Comparison of ENCODE assay signal across 13 mouse cellular contexts in genomic region chr8:122702301-122702941, GRCm38 (mm10). TPM values are rescaled to one million over a fixed set of nuclear protein-coding genes. Genes with fewer than 3 reads are reported as not detected.
DNase-seq lines count a peak whose midpoint lies in the region; ATAC-seq and TF ChIP-seq lines count a peak whose summit lies in the region.
"Had no signal": no experiment of that assay in that cellular context is flagged by ENCODE, and none has a peak within 500 bp of the region (broad histone marks: within the 10 kb centered on the region; RNA-seq: fewer than 3 reads in every experiment).

No protein-coding gene starts in this region.

- H3K4me3 ChIP-seq in myocyte = no peak overlapping the region
- no peak overlapping the region for H3K4me3 ChIP-seq in hindbrain, embryonic 13.5 days
- H3K4me3 ChIP-seq: erythroblast, embryonic 14.5 days had no signal

- no peaks in the 10 kb centered on the region for H3K9me3 ChIP-seq in hindbrain, embryonic 13.5 days

- H3K36me3 ChIP-seq in myocyte (ENCODE audit: control insufficient read depth, insufficient read depth) = no peaks in the 10 kb centered on the region
- no peaks in the 10 kb centered on the region for H3K36me3 ChIP-seq in hindbrain, embryonic 13.5 days

- 59% methylated on average over 10 of the region's 10 CpGs for WGBS in hindbrain, embryonic 13.5 days

- peaks cover 79% of the 10 kb centered on the region for H3K27me3 ChIP-seq in myocyte (ENCODE audit: control insufficient read depth, insufficient read depth, insufficient read length)
- 0 out of 2 replicates have a peak, but pooled peaks cover 8% of the 10 kb centered on the region for H3K27me3 ChIP-seq in hindbrain, embryonic 13.5 days

- H3K27ac ChIP-seq in hindbrain, embryonic 13.5 days = no peak overlapping the region

- peak; percentile 14 for ATAC-seq in common myeloid progenitor, adult 5-6 weeks (replicated peaks; ENCODE audit: low read depth, poor library complexity, severe bottlenecking)
- ATAC-seq in hindbrain, embryonic 13.5 days (ENCODE audit: low FRiP score) = no peak
- ATAC-seq in erythroid progenitor cell, adult 5-6 weeks (replicated peaks; ENCODE audit: low FRiP score, poor library complexity, severe bottlenecking) = no peak
- ATAC-seq: lung, postnatal 0 days had no signal

- peak; percentile 29 for DNase-seq in testis, postnatal 14 days (ENCODE audit: low spot score)
- DNase-seq in testis, postnatal 10 days (ENCODE audit: low spot score) = no peak
- peak; percentile 64 for DNase-seq in thymus, postnatal 4 days
- DNase-seq in urinary bladder, postnatal 25 days (ENCODE audit: low spot score) = no peak
- DNase-seq: cerebellum, postnatal 10 days; gastrocnemius, postnatal 25 days; kidney, postnatal 25 days had no signal

- no peaks in the 10 kb centered on the region for H3K79me2 ChIP-seq in myocyte (ENCODE audit: control insufficient read depth, insufficient read depth)

- H3ac ChIP-seq in myocyte (ENCODE audit: control insufficient read depth, insufficient read length) = no peak overlapping the region

- H3K4me1 ChIP-seq in hindbrain, embryonic 13.5 days (replicated peaks) = peaks cover 28% of the 10 kb centered on the region

- H3K9ac ChIP-seq in hindbrain, embryonic 13.5 days = no peak overlapping the region

- no peak overlapping the region for H3K4me2 ChIP-seq in myocyte (ENCODE audit: low read depth)
- H3K4me2 ChIP-seq in hindbrain, embryonic 13.5 days = no peak overlapping the region

- no peak for TF ChIP-seq POLR2A in myocyte (IDR thresholded peaks at IDR 0.05; ENCODE audit: insufficient read length, low read depth)

TF ChIP-seq in myocyte, 11 proteins besides CTCF, POLR2A, EP300 and RAD21:
- no peak for TF ChIP-seq SRF (IDR thresholded peaks at IDR 0.05; ENCODE audit: control insufficient read depth, insufficient read length, low read depth)
- peak in 2 of 3 experiments; percentile 69 to 71 for TF ChIP-seq MYOD1 (IDR thresholded peaks at IDR 0.05; ENCODE audit: control insufficient read depth in 1 of 3, insufficient read length in 2 of 3, low read depth in 2 of 3)
- no peak for TF ChIP-seq POLR2AphosphoS2 (IDR thresholded peaks at IDR 0.05; ENCODE audit: insufficient read length, low read depth)
- peak in 2 of 3 experiments; percentile 52 to 78 for TF ChIP-seq MYOG (IDR thresholded peaks at IDR 0.05; ENCODE audit: control insufficient read depth in 1 of 3, insufficient read depth in 1 of 3, insufficient read length in 2 of 3, low read depth in 2 of 3)
- TF ChIP-seq TCF12 (IDR thresholded peaks at IDR 0.05; ENCODE audit: insufficient read depth, poor library complexity, severe bottlenecking) = peak; percentile 3
- TF ChIP-seq REST (IDR thresholded peaks at IDR 0.05; ENCODE audit: insufficient read depth, insufficient read length) = no peak

RNA-seq across cellular contexts. Expression of gene Cbfa2t3, which starts 3.5 kb away (rescaled TPM):
- 9.0 and 28.2 TPM in 2 replicates for total RNA-seq in common myeloid progenitor, adult 5-6 weeks (2017)
- 29.5 TPM for polyA plus RNA-seq in myocyte (2012; fragmentation: generic; extraction: Trizol)
- polyA plus RNA-seq in hindbrain, embryonic 13.5 days (2015; fragmentation: Nextera tagmentation; extraction: Ambion mirVana) = 27.2 and 30.2 TPM in 2 replicates
- 4.0 and 16.8 TPM in 2 replicates for total RNA-seq in erythroid progenitor cell, adult 5-6 weeks (2015; ENCODE audit: low replicate concordance)
- total RNA-seq in erythroid progenitor cell, adult 5-6 weeks (2017; ENCODE audit: low replicate concordance) = 1.5 and 7.6 TPM in 2 replicates

Comparison
In these comparisons a context has a peak if more than half of its experiments do, and no peak if none do; other contexts are left out.
1. DNase-seq: peak in testis, postnatal 14 days (single experiment) and thymus, postnatal 4 days (single experiment); none in testis, postnatal 10 days (single experiment) and urinary bladder, postnatal 25 days (single experiment).